Mouse (Mus musculus) megakaryocyte, adult 5-6 weeks (primary cell): Measurements from ENCODE around the gene Rnpepl1. TPM values are rescaled to one million over a fixed set of nuclear protein-coding genes. Genes with fewer than 3 reads are reported as not detected.

ENCODE experiments used
- ATAC-seq: 2 replicates; pipeline ENCODE4 v1.8.0; 2016; ENCODE audit warnings: mild to moderate bottlenecking, inconsistent platforms; ENCODE audit not compliant: poor library complexity, severe bottlenecking
- total RNA-seq, 2 experiments: library from RNA; stranded (forward) in 1 of 2; stranded (reverse) in 1 of 2; fragments of 153-499, 151-499 nt in 1 of 2; fragments of 221-1000, 200-1000 nt in 1 of 2; gene quantifications; 2 replicates each; pipeline versions ENCODE4 v1.2.3 to v1.2.4; 2015 to 2017

Rnpepl1 gene
- total RNA-seq, 2 experiments from 2014 or later = 23.6 to 30.1 TPM

GRCm38 (mm10) chr1:92906779-92907631 is 3.6 kb upstream of the Rnpepl1 start, which contains the start of gene Dusp28:
Gene Dusp28, plus strand, starts transcription at chr1:92906981.
- ATAC-seq = peak; percentile 69

GRCm38 (mm10) chr1:92907632-92908360 is 2.8 kb upstream of the Rnpepl1 start:
- peak; percentile 20 for ATAC-seq

- ATAC-seq = no peak
Measured at GRCm38 (mm10) chr1:92908664-92909063, 1.9 kb upstream of the Rnpepl1 start.

GRCm38 (mm10) chr1:92909068-92909467 is 1.5 kb upstream of the Rnpepl1 start:
- no peak for ATAC-seq

GRCm38 (mm10) chr1:92910925-92911720 is 540 bp downstream of the Rnpepl1 start:
- 0 out of 2 replicates have a peak, but pooled peaks have one; percentile 9 for ATAC-seq

GRCm38 (mm10) chr1:92911721-92912138 is 1.1 kb downstream of the Rnpepl1 start:
- 0 out of 2 replicates have a peak, but pooled peaks have one; percentile 6 for ATAC-seq

- ATAC-seq = no peak
Measured at GRCm38 (mm10) chr1:92912286-92912685, 1.7 kb downstream of the Rnpepl1 start.

GRCm38 (mm10) chr1:92914239-92914638 is 3.7 kb downstream of the Rnpepl1 start:
- no peak for ATAC-seq

GRCm38 (mm10) chr1:92914993-92915392 is 4.4 kb downstream of the Rnpepl1 start:
- no peak for ATAC-seq

GRCm38 (mm10) chr1:92916725-92917124 is 6.1 kb downstream of the Rnpepl1 start:
- no peak for ATAC-seq

GRCm38 (mm10) chr1:92919151-92919550 is 8.6 kb downstream of the Rnpepl1 start:
- ATAC-seq = no peak

GRCm38 (mm10) chr1:92919775-92920174 is 9.2 kb downstream of the Rnpepl1 start:
- no peak for ATAC-seq

- peak; percentile 83 for ATAC-seq
Measured at GRCm38 (mm10) chr1:92920474-92921200, 10.1 kb downstream of the Rnpepl1 start.

- no peak for ATAC-seq
Measured at GRCm38 (mm10) chr1:92921496-92921895, 10.9 kb downstream of the Rnpepl1 start.

- ATAC-seq = no peak
Measured at GRCm38 (mm10) chr1:92930171-92930706, 19.7 kb downstream of the Rnpepl1 start.

- ATAC-seq = peak; percentile 24; the same call in 1 of the 2 replicates
Measured at GRCm38 (mm10) chr1:92933611-92934010, 23.0 kb downstream of the Rnpepl1 start.

GRCm38 (mm10) chr1:92934182-92934827 is 23.7 kb downstream of the Rnpepl1 start, which contains the start of gene Capn10:
Gene Capn10, plus strand, starts transcription at chr1:92934376.
- peak; percentile 90 for ATAC-seq

- no peak for ATAC-seq
Measured at GRCm38 (mm10) chr1:92935054-92935962, 24.7 kb downstream of the Rnpepl1 start.
